Mouse (Mus musculus): ENCODE results near the gene Gm49366. TPM values are rescaled to one million over a fixed set of nuclear protein-coding genes. Genes with fewer than 3 reads are reported as not detected.
"Not testable (repeated sequence)": the region's sequence is repeated elsewhere in the genome, so short reads cannot be mapped to it uniquely, and the experiment has no call there.

The Gm49366 gene
- not detected in 2 replicates for polyA plus RNA-seq (2012; rRNA removed)

- peak within 1 kb of the TSS; percentile 62 for H3K4me3 ChIP-seq (replicated peaks; ENCODE audit: insufficient read depth, low read depth, low read length)
- peak; percentile 51 to 60 for DNase-seq
- not testable (repeated sequence) for H3K4me1 ChIP-seq (ENCODE audit: control insufficient read depth, insufficient read depth, low read length); H3K27me3 ChIP-seq (ENCODE audit: control insufficient read depth, insufficient read depth, low read length); H3K27ac ChIP-seq (ENCODE audit: insufficient read depth, low read length)
- 1% methylated on average over 39 of the region's 39 CpGs for WGBS
Measured at GRCm38 (mm10) chr12:84038691-84039111, at the start of gene Gm49366. Gene Gm49366 (plus strand): TSS chr12:84038935.

- WGBS: 100% methylated on average over 4 of the region's 4 CpGs
Measured at GRCm38 (mm10) chr12:83989378-83989777, 49.4 kb upstream of the Gm49366 start.

GRCm38 (mm10) chr12:83997221-83997620 lies 41.5 kb upstream of the Gm49366 start:
- no peak for DNase-seq
- H3K27me3 ChIP-seq (ENCODE audit: control insufficient read depth, insufficient read depth, low read length): no peaks in the 10 kb centered on the region
- no peak for TF ChIP-seq CTCF (IDR thresholded peaks at IDR 0.05; ENCODE audit: borderline replicate concordance, insufficient read depth, low read depth, low read length)
- TF ChIP-seq POLR2A (IDR thresholded peaks at IDR 0.05; ENCODE audit: borderline replicate concordance, insufficient read depth, low read length): no peak
- no peaks in the 10 kb centered on the region for H3K4me1 ChIP-seq (ENCODE audit: control insufficient read depth, insufficient read depth, low read length)
- H3K27ac ChIP-seq (ENCODE audit: insufficient read depth, low read length): no peak overlapping the region
- H3K4me3 ChIP-seq (replicated peaks; ENCODE audit: insufficient read depth, low read depth, low read length): no peak overlapping the region
- 59% methylated on average over 2 of the region's 2 CpGs for WGBS

More at GRCm38 (mm10) chr12:83989378-83989777, 49.4 kb upstream of the Gm49366 start:
- no peak overlapping the region for H3K27ac ChIP-seq (ENCODE audit: insufficient read depth, low read length)
- no peak for DNase-seq
- TF ChIP-seq CTCF (IDR thresholded peaks at IDR 0.05; ENCODE audit: borderline replicate concordance, insufficient read depth, low read depth, low read length) (no peak), POLR2A (IDR thresholded peaks at IDR 0.05; ENCODE audit: borderline replicate concordance, insufficient read depth, low read length) (no peak)
- no peak overlapping the region for H3K4me3 ChIP-seq (replicated peaks; ENCODE audit: insufficient read depth, low read depth, low read length)
- no peaks in the 10 kb centered on the region for H3K27me3 ChIP-seq (ENCODE audit: control insufficient read depth, insufficient read depth, low read length)
- H3K4me1 ChIP-seq (ENCODE audit: control insufficient read depth, insufficient read depth, low read length): no peaks in the 10 kb centered on the region

DNA sequence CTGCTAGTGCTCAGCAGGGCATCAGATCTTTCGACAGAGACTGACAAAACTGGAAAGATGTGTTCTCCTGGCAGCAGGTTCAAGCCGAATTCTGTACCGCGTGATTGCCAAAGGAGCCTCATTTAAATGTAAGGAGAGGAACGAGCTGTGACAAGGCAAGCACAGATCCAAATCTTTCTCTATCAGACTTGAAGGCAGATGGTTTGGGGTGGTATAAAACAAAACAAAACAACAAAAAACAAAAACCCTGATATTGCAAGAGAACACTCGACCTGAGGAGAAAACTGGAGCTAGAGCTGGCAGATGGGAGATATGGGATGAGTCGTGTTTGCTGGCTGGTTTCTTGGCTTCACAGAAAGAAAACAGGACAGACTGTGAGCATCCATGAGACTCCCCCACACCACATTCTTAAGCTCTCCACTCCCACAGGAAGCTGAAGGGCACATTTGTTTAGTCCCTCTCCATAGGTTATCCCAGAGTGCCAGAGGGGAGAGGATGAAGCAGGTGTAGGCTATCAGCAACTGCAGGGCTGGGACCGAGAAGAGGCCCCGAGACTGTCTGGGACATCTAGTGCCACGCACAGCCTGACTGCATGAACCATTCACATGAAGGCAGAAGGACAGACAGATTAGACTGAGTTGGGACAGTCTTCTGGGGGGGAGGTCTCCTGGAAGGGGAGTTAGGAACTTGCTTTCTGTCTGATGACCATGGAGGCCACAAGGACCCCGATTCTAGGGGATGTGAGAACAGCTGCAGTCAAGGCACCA lies 40.2 kb upstream of the Gm49366 start:
- Histone ChIP-seq H3K27ac (ENCODE audit: insufficient read depth, low read length) (no peak overlapping the region), H3K4me3 (replicated peaks; ENCODE audit: insufficient read depth, low read depth, low read length) (no peak overlapping the region), H3K4me1 (ENCODE audit: control insufficient read depth, insufficient read depth, low read length) (no peaks in the 10 kb centered on the region), H3K27me3 (ENCODE audit: control insufficient read depth, insufficient read depth, low read length) (no peaks in the 10 kb centered on the region)
- TF ChIP-seq POLR2A (IDR thresholded peaks at IDR 0.05; ENCODE audit: borderline replicate concordance, insufficient read depth, low read length): no peak
- no peak for TF ChIP-seq CTCF (IDR thresholded peaks at IDR 0.05; ENCODE audit: borderline replicate concordance, insufficient read depth, low read depth, low read length)
- 27% methylated on average over 11 of the region's 11 CpGs for WGBS
- no peak for DNase-seq

DNA sequence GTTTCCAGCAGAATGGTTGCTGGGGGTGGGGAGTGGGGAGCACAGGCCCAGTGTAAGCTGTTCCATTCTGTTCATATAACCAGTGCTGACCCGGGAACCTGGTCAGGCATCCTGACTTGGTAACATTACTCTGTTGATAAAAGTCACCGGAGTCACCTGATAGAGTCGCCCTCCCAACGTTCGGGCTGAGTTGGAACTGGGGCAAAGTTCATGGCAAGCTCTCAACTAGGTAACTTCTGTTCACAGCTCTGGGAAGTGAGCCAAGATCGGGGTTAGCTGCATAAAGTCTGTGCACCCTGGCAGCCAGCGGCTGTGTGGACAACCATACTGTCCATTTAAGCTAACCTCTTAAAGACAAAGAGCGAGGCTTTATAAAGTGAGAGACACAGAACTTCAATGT lies 39.5 kb upstream of the Gm49366 start:
- H3K4me3 ChIP-seq (replicated peaks; ENCODE audit: insufficient read depth, low read depth, low read length); H3K27ac ChIP-seq (ENCODE audit: insufficient read depth, low read length); H3K4me1 ChIP-seq (ENCODE audit: control insufficient read depth, insufficient read depth, low read length); H3K27me3 ChIP-seq (ENCODE audit: control insufficient read depth, insufficient read depth, low read length); DNase-seq: not testable (repeated sequence)
- WGBS: 52% methylated on average over 8 of the region's 8 CpGs

DNA sequence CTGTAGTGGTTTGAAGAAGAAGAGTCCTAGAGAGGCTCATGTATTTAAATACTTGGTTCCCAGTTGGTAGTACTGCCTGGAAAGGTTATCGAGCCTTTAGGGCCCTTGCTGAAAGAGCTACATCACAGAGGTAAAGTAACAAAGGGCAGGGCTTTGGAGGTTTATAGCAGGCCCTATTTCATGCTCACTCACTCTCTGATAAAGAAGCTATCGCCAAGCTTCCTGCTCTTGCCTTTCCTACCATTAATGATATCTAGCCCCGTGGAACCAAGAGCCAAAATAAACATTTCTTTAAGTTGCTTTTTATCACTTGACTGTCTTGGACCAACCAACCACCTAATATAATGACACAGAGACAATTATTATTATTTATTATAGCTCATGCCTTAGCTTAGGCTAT lies 38.3 kb upstream of the Gm49366 start:
- WGBS: 96% methylated on average over 3 of the region's 3 CpGs
- Histone ChIP-seq H3K4me1 (ENCODE audit: control insufficient read depth, insufficient read depth, low read length) (no peaks in the 10 kb centered on the region), H3K4me3 (replicated peaks; ENCODE audit: insufficient read depth, low read depth, low read length) (no peak overlapping the region), H3K27me3 (ENCODE audit: control insufficient read depth, insufficient read depth, low read length) (no peaks in the 10 kb centered on the region), H3K27ac (ENCODE audit: insufficient read depth, low read length) (no peak overlapping the region)
- TF ChIP-seq CTCF (IDR thresholded peaks at IDR 0.05; ENCODE audit: borderline replicate concordance, insufficient read depth, low read depth, low read length) (no peak), POLR2A (IDR thresholded peaks at IDR 0.05; ENCODE audit: borderline replicate concordance, insufficient read depth, low read length) (no peak)
- no peak for DNase-seq

- Histone ChIP-seq H3K27ac (ENCODE audit: insufficient read depth, low read length) (no peak overlapping the region), H3K4me1 (ENCODE audit: control insufficient read depth, insufficient read depth, low read length) (no peaks in the 10 kb centered on the region), H3K4me3 (replicated peaks; ENCODE audit: insufficient read depth, low read depth, low read length) (no peak overlapping the region), H3K27me3 (ENCODE audit: control insufficient read depth, insufficient read depth, low read length) (no peaks in the 10 kb centered on the region)
- 88% methylated on average over 1 of the region's 1 CpGs for WGBS
- TF ChIP-seq POLR2A (IDR thresholded peaks at IDR 0.05; ENCODE audit: borderline replicate concordance, insufficient read depth, low read length) (no peak), CTCF (IDR thresholded peaks at IDR 0.05; ENCODE audit: borderline replicate concordance, insufficient read depth, low read depth, low read length) (no peak)
- DNase-seq: no peak
Measured at GRCm38 (mm10) chr12:84003866-84004265, 34.9 kb upstream of the Gm49366 start.

- H3K4me1 ChIP-seq (ENCODE audit: control insufficient read depth, insufficient read depth, low read length): peaks cover 3% of the 10 kb centered on the region
- no peak for DNase-seq
- 92% methylated on average over 12 of the region's 12 CpGs for WGBS
- H3K27ac ChIP-seq (ENCODE audit: insufficient read depth, low read length): no peak overlapping the region
- no peaks in the 10 kb centered on the region for H3K27me3 ChIP-seq (ENCODE audit: control insufficient read depth, insufficient read depth, low read length)
- no peak for TF ChIP-seq CTCF (IDR thresholded peaks at IDR 0.05; ENCODE audit: borderline replicate concordance, insufficient read depth, low read depth, low read length)
- TF ChIP-seq POLR2A (IDR thresholded peaks at IDR 0.05; ENCODE audit: borderline replicate concordance, insufficient read depth, low read length): no peak
- no peak overlapping the region for H3K4me3 ChIP-seq (replicated peaks; ENCODE audit: insufficient read depth, low read depth, low read length)
Measured at GRCm38 (mm10) chr12:84008251-84008650, 30.5 kb upstream of the Gm49366 start.
